Mouse (Mus musculus): ENCODE results near the gene Far2. TPM values are rescaled to one million over a fixed set of nuclear protein-coding genes. Genes with fewer than 3 reads are reported as not detected.
"Not testable (repeated sequence)": the region's sequence is repeated elsewhere in the genome, so short reads cannot be mapped to it uniquely, and the experiment has no call there.

Gene Far2
- polyA plus RNA-seq, 1 experiment: 0.14 TPM

GRCm38 (mm10) chr6:148135769-148136382 is 88.8 kb downstream of the Far2 start:
- H3K79me2 ChIP-seq (ENCODE audit: control insufficient read depth, insufficient read depth): no peaks in the 10 kb centered on the region
- peak overlapping the region; percentile 46 for H3K4me2 ChIP-seq (ENCODE audit: low read depth)
- no peak for TF ChIP-seq MAX (IDR thresholded peaks at IDR 0.05; ENCODE audit: low read depth)
- no peak for TF ChIP-seq POLR2A (IDR thresholded peaks at IDR 0.05; ENCODE audit: insufficient read length, low read depth)
- TF ChIP-seq USF1 (IDR thresholded peaks at IDR 0.05; ENCODE audit: low read depth): no peak
- no peak for TF ChIP-seq REST (IDR thresholded peaks at IDR 0.05; ENCODE audit: insufficient read depth, insufficient read length)
- TF ChIP-seq E2F4 (IDR thresholded peaks at IDR 0.05; ENCODE audit: insufficient read depth): no peak
- no peak for TF ChIP-seq SRF (IDR thresholded peaks at IDR 0.05; ENCODE audit: control insufficient read depth, insufficient read length, low read depth)
- TF ChIP-seq TCF3 (IDR thresholded peaks at IDR 0.05; ENCODE audit: insufficient read length, low read depth): no peak
- H3K4me3 ChIP-seq: no peak overlapping the region
- no peak overlapping the region for H3ac ChIP-seq (ENCODE audit: control insufficient read depth, insufficient read length)
- H3K27me3 ChIP-seq (ENCODE audit: control insufficient read depth, insufficient read depth, insufficient read length): no peaks in the 10 kb centered on the region
- H3K36me3 ChIP-seq (ENCODE audit: control insufficient read depth, insufficient read depth): no peaks in the 10 kb centered on the region

GRCm38 (mm10) chr6:148139288-148139995 is 92.4 kb downstream of the Far2 start:
- no peaks in the 10 kb centered on the region for H3K36me3 ChIP-seq (ENCODE audit: control insufficient read depth, insufficient read depth)
- no peak overlapping the region for H3K4me2 ChIP-seq (ENCODE audit: low read depth)
- no peak overlapping the region for H3K4me3 ChIP-seq
- no peaks in the 10 kb centered on the region for H3K79me2 ChIP-seq (ENCODE audit: control insufficient read depth, insufficient read depth)
- no peak overlapping the region for H3ac ChIP-seq (ENCODE audit: control insufficient read depth, insufficient read length)
- TF ChIP-seq REST (IDR thresholded peaks at IDR 0.05; ENCODE audit: insufficient read depth, insufficient read length): no peak
- TF ChIP-seq SRF (IDR thresholded peaks at IDR 0.05; ENCODE audit: control insufficient read depth, insufficient read length, low read depth): no peak
- no peak for TF ChIP-seq TCF12 (IDR thresholded peaks at IDR 0.05; ENCODE audit: insufficient read depth, poor library complexity, severe bottlenecking)
- no peak for TF ChIP-seq MYOG (IDR thresholded peaks at IDR 0.05; ENCODE audit: control insufficient read depth in 1 of 3, insufficient read depth in 1 of 3, insufficient read length in 2 of 3, low read depth in 2 of 3)
- TF ChIP-seq E2F4 (IDR thresholded peaks at IDR 0.05; ENCODE audit: insufficient read depth): no peak
- no peak for TF ChIP-seq MYOD1 (IDR thresholded peaks at IDR 0.05; ENCODE audit: control insufficient read depth in 1 of 3, insufficient read length in 2 of 3, low read depth in 2 of 3)
- TF ChIP-seq POLR2A (IDR thresholded peaks at IDR 0.05; ENCODE audit: insufficient read length, low read depth): no peak
- TF ChIP-seq TCF3 (IDR thresholded peaks at IDR 0.05; ENCODE audit: insufficient read length, low read depth): no peak
- TF ChIP-seq POLR2AphosphoS2 (IDR thresholded peaks at IDR 0.05; ENCODE audit: insufficient read length, low read depth): no peak
- no peak for TF ChIP-seq MAX (IDR thresholded peaks at IDR 0.05; ENCODE audit: low read depth)
- no peak for TF ChIP-seq CEBPB (IDR thresholded peaks at IDR 0.05; ENCODE audit: insufficient read depth, poor library complexity, severe bottlenecking)
- TF ChIP-seq USF1 (IDR thresholded peaks at IDR 0.05; ENCODE audit: low read depth): no peak
- no peaks in the 10 kb centered on the region for H3K27me3 ChIP-seq (ENCODE audit: control insufficient read depth, insufficient read depth, insufficient read length)

GRCm38 (mm10) chr6:148141874-148142273 is 94.8 kb downstream of the Far2 start:
- TF ChIP-seq TCF12 (IDR thresholded peaks at IDR 0.05; ENCODE audit: insufficient read depth, poor library complexity, severe bottlenecking) (no peak), POLR2AphosphoS2 (IDR thresholded peaks at IDR 0.05; ENCODE audit: insufficient read length, low read depth) (no peak), SRF (IDR thresholded peaks at IDR 0.05; ENCODE audit: control insufficient read depth, insufficient read length, low read depth) (no peak), MAX (IDR thresholded peaks at IDR 0.05; ENCODE audit: low read depth) (no peak), REST (IDR thresholded peaks at IDR 0.05; ENCODE audit: insufficient read depth, insufficient read length) (no peak), USF1 (IDR thresholded peaks at IDR 0.05; ENCODE audit: low read depth) (no peak), CEBPB (IDR thresholded peaks at IDR 0.05; ENCODE audit: insufficient read depth, poor library complexity, severe bottlenecking) (no peak), POLR2A (IDR thresholded peaks at IDR 0.05; ENCODE audit: insufficient read length, low read depth) (no peak)
- H3K36me3 ChIP-seq (ENCODE audit: control insufficient read depth, insufficient read depth): no peaks in the 10 kb centered on the region
- no peak overlapping the region for H3K4me3 ChIP-seq
- no peak overlapping the region for H3K4me2 ChIP-seq (ENCODE audit: low read depth)
- H3ac ChIP-seq (ENCODE audit: control insufficient read depth, insufficient read length): no peak overlapping the region
- no peaks in the 10 kb centered on the region for H3K27me3 ChIP-seq (ENCODE audit: control insufficient read depth, insufficient read depth, insufficient read length)
- H3K79me2 ChIP-seq (ENCODE audit: control insufficient read depth, insufficient read depth): no peaks in the 10 kb centered on the region

- Histone ChIP-seq H3K79me2 (ENCODE audit: control insufficient read depth, insufficient read depth) (no peaks in the 10 kb centered on the region), H3K4me3 (no peak overlapping the region), H3K27me3 (ENCODE audit: control insufficient read depth, insufficient read depth, insufficient read length) (no peaks in the 10 kb centered on the region), H3ac (ENCODE audit: control insufficient read depth, insufficient read length) (no peak overlapping the region), H3K4me2 (ENCODE audit: low read depth) (no peak overlapping the region), H3K36me3 (ENCODE audit: control insufficient read depth, insufficient read depth) (no peaks in the 10 kb centered on the region)
- TF ChIP-seq CEBPB (IDR thresholded peaks at IDR 0.05; ENCODE audit: insufficient read depth, poor library complexity, severe bottlenecking) (no peak), REST (IDR thresholded peaks at IDR 0.05; ENCODE audit: insufficient read depth, insufficient read length) (no peak), MYOD1 (IDR thresholded peaks at IDR 0.05; ENCODE audit: control insufficient read depth in 1 of 3, insufficient read length in 2 of 3, low read depth in 2 of 3) (no peak), USF1 (IDR thresholded peaks at IDR 0.05; ENCODE audit: low read depth) (no peak), SRF (IDR thresholded peaks at IDR 0.05; ENCODE audit: control insufficient read depth, insufficient read length, low read depth) (no peak), MYOG (IDR thresholded peaks at IDR 0.05; ENCODE audit: control insufficient read depth in 1 of 3, insufficient read depth in 1 of 3, insufficient read length in 2 of 3, low read depth in 2 of 3) (no peak), MAX (IDR thresholded peaks at IDR 0.05; ENCODE audit: low read depth) (no peak), POLR2AphosphoS2 (IDR thresholded peaks at IDR 0.05; ENCODE audit: insufficient read length, low read depth) (no peak), TCF3 (IDR thresholded peaks at IDR 0.05; ENCODE audit: insufficient read length, low read depth) (no peak), POLR2A (IDR thresholded peaks at IDR 0.05; ENCODE audit: insufficient read length, low read depth) (no peak), TCF12 (IDR thresholded peaks at IDR 0.05; ENCODE audit: insufficient read depth, poor library complexity, severe bottlenecking) (no peak), E2F4 (IDR thresholded peaks at IDR 0.05; ENCODE audit: insufficient read depth) (no peak)
Measured at GRCm38 (mm10) chr6:148142421-148142820, 95.4 kb downstream of the Far2 start.

- H3K4me3 ChIP-seq; H3K4me2 ChIP-seq (ENCODE audit: low read depth); H3ac ChIP-seq (ENCODE audit: control insufficient read depth, insufficient read length); H3K79me2 ChIP-seq (ENCODE audit: control insufficient read depth, insufficient read depth); H3K27me3 ChIP-seq (ENCODE audit: control insufficient read depth, insufficient read depth, insufficient read length); H3K36me3 ChIP-seq (ENCODE audit: control insufficient read depth, insufficient read depth): not testable (repeated sequence)
Measured at GRCm38 (mm10) chr6:148152305-148152704, 105.2 kb downstream of the Far2 start.
